Mouse (Mus musculus) lung, postnatal 14 days (tissue): ENCODE measurements around the gene Thsd4.

Experiments
- DNase-seq: peaks from one replicate; pipeline ENCODE4 v3.0.0; 2021

Thsd4 gene

DNA sequence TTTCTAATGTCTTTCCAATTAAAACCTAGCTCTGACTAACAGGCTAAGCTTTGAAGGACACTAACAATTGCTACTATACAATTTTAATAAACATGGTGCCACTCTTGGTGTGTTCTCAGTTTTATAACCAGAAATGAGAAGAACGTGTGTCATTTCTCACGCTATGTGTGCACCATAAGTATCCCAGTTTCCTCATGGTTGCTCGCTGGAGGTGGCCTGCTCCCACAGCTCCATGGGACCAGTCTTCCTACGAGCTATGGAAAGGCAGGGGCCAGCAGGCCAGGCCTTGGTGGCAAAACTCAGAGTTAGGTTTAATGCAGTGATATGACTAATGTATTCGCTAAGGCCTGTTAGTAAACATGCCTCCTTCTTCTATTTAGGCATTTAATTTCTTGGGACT is 468.7 kb downstream of the Thsd4 start:
- DNase-seq: no peak

DNA sequence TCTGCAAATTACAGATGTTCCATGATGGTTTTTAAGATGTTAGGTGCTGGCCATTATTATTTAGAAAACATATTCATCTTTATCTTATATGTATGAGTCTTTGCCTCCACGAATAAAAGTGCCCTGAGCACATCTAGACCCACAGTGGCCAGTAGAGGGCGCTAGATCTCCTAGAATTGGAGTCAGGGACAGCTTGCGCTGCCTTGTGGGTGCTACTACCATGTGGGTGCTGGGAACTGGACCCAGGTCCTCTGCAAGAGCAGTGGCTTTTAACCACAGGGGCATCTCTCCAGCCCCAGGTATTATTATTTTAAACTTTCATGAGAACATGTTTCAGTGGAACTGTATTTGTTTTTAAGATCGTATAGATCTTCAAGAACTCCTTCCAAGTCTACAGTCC is 469.4 kb downstream of the Thsd4 start:
- no peak for DNase-seq

DNA sequence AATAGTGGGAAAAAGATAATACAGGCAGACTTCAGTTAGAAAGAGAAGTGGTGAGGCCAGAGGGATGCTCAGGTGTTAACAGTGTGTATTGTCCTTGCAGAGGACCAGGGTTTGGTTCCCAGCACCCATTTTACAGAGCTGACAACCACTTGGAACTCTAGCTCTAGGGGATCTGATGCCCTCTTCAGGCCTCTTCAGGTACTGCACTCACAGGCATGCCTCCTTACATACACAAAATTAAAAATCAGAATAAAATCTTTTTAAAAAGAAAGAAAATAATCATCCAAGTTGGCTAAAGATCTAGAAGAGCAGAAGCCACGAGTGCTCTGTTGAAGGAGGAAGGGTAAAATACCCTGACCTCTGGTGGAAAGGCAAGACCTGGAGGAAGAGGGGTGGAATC is 478.7 kb downstream of the Thsd4 start:
- no peak for DNase-seq

GRCm38 (mm10) chr9:60034883-60035282 is 487.0 kb downstream of the Thsd4 start:
- DNase-seq: no peak

DNA sequence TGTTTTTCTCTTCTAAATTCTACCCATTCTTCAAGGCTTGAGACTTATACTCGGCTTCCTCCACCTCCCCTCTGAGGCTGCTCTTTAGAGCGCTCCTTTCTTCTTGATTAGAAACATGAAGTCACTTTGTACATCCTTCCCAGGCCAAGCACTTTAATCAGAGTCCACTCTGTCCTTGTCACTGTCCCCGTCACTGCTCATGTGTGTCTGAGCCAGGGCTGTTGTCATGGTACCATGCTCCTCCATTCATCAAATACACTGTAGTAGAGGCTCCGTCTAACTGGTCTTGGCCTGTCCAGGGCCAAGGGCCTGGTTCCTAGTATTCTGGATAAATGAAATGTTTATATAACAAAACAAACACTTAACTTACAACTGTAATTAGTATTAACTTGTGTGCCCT is 494.6 kb downstream of the Thsd4 start:
- DNase-seq: no peak

DNA sequence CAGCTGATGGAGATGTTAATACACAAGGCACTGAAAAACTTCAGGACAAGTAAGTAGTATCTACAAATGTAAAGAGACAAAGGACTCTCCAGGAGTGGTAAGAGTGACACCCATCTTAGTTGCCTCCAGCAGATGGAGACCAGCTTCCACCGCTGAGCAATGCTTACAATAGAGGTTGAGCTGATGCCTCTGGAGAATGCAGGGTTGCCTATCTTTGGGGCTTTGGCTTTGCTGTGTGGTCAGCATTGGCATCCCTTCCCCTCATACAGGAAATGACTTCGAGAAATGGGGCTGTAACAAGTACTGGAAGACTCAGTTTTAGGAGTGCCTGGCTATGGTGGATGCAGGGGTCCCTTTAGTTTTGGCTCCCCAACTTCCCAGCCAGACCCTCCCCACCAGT is 495.1 kb downstream of the Thsd4 start:
- DNase-seq: no peak

- DNase-seq: no peak
Measured at GRCm38 (mm10) chr9:60025919-60026318, 495.9 kb downstream of the Thsd4 start.

GRCm38 (mm10) chr9:60024971-60025370 is 496.9 kb downstream of the Thsd4 start:
- DNase-seq: no peak

GRCm38 (mm10) chr9:60024545-60024944 is 497.3 kb downstream of the Thsd4 start:
- DNase-seq: no peak

DNA sequence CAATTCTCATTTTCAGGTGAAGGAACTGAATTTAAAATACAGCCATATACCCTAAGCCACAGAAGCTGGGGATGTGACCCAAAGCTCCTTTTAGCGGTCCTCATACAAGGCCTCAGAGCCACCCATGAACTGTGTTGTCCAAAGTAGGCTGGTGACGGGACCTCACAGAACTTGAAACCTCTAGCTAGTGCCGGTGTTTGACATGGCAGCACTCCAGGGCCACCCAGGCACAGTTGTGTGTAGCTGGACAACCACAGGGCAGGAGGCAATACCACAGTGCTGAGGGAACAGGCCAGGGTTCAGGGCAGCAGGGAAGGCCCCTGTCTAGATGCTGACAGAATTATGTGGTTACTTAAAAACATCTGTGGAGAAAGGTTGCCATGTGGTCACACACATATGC is 499.5 kb downstream of the Thsd4 start:
- DNase-seq: peak; percentile 10

DNA sequence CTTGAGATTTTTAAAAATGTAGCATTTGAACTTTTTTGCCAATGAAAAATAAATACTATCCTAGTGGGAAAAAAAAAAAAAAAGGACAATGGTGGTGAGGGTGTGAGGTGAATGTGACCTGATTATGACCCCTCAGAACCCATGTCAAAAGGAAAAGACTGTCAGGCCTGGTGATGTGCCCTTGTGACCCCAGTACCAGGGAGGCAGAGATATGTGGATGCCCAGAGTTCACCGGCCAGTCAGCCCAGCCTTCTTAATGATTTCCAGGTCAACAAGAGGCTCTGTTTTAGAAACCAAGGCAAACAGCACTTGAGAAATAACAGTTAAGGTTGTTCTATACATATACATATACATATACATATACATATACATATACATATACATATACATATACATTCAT is 501.4 kb downstream of the Thsd4 start:
- DNase-seq: no peak

GRCm38 (mm10) chr9:60010285-60010684 is 511.6 kb downstream of the Thsd4 start:
- no peak for DNase-seq

- DNase-seq: no peak
Measured at GRCm38 (mm10) chr9:60008936-60009335, 512.9 kb downstream of the Thsd4 start.

DNA sequence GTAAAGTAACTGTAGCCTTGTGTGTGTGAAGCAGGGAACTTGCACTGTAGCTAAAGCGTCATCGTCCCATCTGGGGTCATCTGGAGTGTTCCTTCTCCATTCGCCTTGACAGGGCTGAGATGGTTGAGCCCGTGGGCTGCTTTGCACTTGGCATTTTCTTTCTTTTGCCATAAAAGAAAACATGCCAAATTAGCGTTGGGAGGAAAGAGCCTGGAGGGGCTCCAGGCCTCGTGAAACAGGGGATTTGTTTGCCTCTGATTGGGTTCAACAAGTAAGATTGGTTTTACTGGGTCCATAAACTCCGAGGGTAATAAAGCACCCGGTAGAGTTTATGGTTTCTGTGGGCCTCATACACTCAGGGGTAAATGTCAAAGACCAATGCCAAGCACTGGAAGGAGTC is 519.5 kb downstream of the Thsd4 start:
- no peak for DNase-seq

- DNase-seq: no peak
Measured at GRCm38 (mm10) chr9:60001444-60001843, 520.4 kb downstream of the Thsd4 start.

GRCm38 (mm10) chr9:59997725-59998124 is 524.1 kb downstream of the Thsd4 start:
- no peak for DNase-seq

DNA sequence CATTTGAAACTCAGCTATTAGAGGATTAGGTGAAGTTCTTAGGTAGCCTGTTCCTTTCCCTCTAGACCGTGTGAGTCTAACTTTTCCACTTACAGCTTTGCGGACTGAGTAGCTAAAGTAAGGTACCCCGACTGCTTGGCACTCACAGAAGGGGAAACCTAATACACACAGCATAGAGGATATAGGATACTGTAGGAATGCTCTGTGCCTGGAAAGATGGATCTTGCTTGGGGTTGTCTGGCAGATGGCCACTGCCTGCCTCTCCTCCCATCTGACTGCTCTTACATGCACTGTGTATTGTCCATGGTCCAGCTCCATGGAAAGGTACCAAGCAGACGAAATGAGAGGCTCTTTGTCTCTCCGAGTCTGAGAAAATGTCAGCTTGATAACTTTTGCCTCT is 530.4 kb downstream of the Thsd4 start:
- no peak for DNase-seq

DNA sequence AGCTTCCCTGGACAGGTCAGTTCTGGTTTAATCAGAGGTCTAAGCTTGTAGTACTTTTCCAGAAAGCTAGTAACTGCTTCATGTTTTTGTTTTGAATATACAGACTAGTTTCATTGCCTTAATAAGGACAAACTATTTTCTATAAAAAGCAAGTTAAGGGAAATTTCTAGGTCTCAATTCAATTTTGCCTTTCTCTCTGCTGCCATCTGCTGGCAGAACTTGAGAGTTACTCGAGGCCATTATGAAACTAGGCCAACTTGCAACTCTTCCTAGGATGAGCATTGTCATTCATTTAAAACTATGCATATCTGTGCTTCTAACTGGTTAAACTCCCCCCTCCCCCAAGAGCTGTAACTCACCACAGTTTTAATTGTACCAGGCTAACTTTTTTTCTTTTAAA is 532.0 kb downstream of the Thsd4 start:
- DNase-seq: peak; percentile 75

- DNase-seq: no peak
Measured at GRCm38 (mm10) chr9:59985900-59986572, 535.8 kb downstream of the Thsd4 start.

DNA sequence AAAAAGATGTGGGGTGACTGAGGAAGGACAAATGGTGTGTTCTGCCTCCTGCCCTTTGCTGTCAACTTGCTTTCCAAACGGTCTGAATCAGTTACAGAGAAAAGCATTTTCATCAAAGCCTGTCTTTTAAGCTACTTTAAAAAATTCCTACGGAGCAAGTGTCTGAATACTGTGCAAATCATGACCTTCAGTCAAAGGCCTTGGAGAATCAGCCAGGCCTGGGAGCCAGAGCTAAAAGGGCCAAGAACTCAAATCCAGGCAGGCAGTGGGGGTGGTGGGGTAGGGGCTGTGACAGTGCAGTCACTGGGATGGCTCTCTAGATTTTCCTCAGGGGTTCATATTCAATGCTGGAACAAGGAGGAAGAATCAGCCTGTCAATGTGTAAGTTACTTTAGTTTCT is 540.7 kb downstream of the Thsd4 start:
- DNase-seq: no peak

- peak; percentile 30 for DNase-seq
Measured at GRCm38 (mm10) chr9:59971263-59971662, 550.6 kb downstream of the Thsd4 start.

- DNase-seq: peak; percentile 69
Measured at GRCm38 (mm10) chr9:59969383-59969782, 552.5 kb downstream of the Thsd4 start.

DNA sequence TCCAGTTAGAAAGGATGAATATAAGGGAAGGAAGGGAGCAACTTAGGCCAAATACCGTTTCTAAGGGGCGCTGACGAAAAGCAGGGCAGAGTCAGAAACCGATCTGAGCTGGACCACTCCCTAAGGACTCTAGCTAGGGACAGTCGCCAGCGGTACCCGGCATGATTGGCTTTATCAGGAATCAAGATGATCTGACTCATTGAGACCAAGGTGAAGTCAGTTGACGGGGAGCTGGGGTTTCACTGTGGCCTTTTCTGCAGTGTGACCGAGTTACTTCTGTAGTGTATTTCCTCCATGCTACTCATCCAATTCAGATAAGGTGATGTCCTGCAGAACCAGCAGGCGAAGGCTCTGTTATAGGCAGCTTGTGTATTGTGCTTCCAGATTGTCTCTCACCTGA is 556.8 kb downstream of the Thsd4 start:
- DNase-seq: no peak

DNA sequence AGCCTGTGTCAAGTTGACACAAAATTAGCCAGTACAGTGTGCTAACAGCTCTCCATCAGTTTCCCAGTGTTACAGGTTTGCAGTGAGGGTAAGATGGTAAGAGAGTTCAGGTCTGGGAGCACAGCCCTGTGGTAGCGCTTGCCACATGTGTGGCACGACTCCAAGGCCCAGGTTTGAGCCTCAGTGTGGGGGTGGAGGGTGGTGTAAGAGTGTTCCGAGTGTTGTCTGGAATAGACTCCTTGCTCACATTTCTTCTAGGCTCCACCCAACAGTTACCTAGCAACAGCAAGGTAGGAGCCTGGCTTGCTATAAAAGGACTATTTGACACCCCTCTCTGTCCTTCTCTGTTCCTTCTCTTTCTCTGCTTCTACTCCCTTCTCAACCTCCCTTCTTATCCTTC is 557.5 kb downstream of the Thsd4 start:
- peak; percentile 47 for DNase-seq

GRCm38 (mm10) chr9:59961201-59961955 is 560.5 kb downstream of the Thsd4 start:
- no peak for DNase-seq
